Mouse (Mus musculus) frontal cortex, postnatal 14 days (tissue): ENCODE results near the gene Dclre1a.
"Not testable (repeated sequence)": the region's sequence is repeated elsewhere in the genome, so short reads cannot be mapped to it uniquely, and the experiment has no call there.

Experiments used
- DNase-seq, 2 experiments: peaks; one replicate each; pipeline ENCODE4 v3.0.0; 2022; ENCODE audit warnings: low spot score in 2 of 2

The Dclre1a gene

DNA sequence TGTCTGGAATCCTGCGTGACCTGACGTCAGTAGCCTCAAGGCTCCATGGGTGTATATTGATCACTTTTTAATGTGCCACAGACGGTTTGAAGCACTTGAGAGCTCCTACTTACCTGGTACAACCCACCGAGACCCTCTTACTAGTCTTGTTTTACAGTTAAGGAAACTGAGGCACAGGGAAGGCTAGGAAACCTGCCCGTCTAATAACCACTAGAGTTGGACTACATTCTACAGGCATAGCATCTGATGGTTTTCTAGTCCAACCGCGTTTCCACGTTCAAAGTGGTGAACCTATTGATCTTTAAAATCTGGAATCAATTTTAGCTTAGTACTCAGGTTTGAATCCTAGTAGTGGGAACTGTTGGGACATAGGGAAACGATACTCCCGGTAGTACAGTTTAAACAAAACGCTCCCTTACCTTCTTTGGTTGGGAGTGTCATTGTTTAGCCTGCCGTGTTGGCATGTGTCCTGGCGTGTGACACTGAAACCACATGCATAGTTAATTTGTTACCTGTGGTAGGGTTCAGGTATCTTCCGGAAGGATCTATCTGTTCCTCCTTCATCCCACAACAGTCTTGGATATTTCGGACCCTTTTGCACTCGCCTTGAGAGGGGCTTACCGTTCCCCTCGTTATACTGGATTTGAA, 1.1 kb upstream of the Dclre1a start:
- DNase-seq, result no peak

DNA sequence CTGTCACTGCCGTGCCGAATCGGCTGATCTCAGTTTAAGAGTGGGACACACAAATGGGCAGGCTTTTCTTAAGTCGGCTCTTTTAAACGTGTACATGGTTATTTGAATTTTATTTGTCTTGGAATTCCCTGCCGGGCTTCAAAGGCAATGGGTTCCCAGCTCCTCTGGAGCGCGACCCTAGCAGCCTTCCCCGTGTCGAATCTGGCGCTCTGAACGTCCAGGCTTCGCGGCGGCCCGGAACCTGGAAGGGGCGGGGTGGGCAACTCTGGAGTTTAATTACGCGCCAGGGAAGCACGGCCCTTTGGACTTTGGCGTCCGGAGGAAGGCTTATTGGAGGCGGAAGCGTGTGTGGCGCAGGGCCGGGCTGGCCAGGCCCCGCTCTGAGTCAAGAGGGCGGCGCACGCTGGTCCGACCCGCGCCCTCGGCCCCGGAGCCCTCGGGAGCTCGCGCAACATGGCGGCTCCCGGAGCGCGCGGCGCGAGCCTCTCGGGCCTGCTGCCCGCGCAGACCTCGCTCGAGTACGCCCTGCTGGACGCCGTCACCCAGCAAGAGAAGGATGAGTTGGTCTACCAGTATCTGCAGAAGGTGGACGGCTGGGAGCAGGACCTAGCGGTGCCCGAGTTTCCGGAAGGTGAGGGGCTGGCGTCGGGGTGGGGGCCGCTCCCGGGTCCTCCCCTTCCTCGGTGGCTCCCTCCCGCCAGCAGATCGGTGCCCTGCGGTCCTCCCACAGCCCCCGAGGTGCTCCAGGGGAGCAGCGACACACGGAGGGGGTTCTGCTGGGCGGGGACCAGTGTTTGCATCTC, 409 bp upstream of the Dclre1a start, which contains the start of gene Nhlrc2:
Gene Nhlrc2, plus strand, starts transcription at position 32 of the 803 bp plus-strand sequence.
- peak; percentile 51 to 65 for DNase-seq

DNA sequence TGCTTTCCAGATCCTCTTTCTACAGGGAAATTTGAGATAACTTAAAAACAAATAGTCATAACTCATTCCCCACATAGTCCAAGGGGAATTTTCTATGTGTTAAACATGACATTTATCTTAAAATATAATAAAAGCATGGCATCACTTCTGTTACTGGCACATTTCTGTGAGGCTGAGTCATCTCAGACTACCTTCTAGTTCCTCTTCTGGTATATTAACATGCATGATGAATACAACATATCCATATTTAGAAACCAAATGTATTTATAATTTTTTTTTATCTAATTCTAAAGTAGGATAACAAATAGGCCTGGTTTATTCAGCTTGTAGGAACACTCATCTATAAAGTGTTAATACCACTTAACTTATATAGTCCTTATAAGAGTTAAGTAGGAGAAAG, 2.0 kb downstream of the Dclre1a start:
- no peak for DNase-seq

DNA sequence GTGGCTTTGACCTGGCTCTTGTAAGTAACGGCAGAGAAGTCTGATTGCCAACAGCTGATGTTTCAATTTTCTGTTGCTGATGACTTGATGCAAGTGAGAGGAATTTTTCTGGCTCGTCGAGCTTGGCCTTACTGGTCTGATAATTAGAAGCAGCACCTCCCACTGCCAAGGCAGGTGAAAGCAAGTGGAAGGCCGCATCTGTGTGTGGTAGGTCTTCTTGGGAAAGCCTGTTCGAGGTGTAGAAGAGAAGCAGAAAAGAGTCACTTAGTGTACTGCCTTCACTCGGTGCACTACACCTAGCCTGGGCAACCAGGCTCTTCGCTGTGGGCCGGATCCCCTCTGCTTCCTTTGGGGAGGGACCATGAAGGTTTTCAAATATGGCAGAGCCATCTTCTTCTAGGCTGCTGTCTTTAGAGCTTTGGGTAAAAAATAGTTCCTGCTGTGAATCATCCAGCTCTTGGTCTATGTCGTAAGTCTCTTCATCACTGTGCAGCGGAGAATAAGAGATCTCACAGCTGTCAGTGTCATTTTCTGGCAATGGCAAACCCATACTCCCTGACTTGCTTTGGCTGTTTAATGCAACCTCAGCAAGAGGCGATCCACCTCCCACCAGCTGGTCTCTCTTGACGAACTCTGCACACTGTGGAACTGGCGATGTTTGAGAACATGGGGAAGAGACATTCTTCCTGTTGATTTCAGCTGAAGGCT, 3.2 kb downstream of the Dclre1a start:
- no peak for DNase-seq

DNA sequence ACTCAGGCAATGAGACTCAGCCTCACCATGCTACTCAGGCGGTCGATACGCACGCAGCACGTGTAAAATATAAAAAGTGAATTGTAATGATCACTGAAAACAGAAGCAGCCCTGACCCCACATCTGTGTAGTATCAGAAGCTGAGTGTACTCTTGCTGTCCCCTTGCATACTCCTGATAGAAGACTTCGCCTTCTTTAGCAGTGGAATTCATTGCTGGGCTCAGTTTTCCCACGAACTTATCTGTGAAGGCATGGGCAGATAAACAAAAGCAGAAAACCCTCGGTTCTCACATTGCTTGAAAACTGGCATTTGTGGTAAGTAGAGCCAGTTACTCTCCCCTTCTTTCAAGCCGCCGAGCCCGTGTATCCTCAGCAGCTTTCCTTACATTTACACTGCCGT, 4.7 kb downstream of the Dclre1a start:
- no peak for DNase-seq

DNA sequence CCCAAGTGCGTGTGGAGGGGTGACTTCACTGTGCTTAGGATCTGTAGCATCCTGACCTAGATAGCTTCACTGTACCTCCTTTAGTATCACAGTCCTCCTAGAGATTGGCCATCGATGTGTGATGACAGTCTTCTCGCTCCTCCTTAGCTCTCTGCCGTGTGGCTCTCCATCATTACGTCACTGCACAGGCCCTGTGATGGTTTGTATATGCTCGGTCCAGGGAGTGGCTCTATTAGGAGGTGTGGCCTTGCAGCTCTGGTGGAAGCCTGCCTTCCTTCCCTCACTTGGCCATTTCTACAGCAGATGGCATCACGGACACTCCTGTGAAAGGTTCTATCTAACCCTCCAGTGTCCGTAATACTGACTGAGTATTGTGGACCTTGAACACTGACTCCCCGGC, 12.3 kb downstream of the Dclre1a start:
- no peak for DNase-seq

DNA sequence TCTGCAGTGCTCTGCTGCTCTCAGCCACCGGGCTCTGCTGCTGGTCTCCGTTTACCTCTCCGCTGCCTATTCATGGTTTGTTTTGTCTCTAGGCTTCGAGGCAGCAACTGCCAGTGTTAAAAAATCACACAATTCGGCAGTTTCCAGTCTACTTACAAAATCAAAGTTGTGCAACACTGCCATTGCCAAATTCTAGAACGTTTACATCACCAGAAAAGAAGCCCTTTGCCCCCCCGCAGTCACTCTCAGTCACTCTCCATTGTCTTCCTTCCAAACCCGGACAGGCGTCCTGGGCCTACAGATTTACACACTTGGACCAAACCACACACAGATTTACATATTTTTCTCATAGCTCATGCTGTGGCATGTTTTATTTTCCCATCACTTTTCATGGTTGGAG, 13.0 kb downstream of the Dclre1a start:
- no peak for DNase-seq

DNA sequence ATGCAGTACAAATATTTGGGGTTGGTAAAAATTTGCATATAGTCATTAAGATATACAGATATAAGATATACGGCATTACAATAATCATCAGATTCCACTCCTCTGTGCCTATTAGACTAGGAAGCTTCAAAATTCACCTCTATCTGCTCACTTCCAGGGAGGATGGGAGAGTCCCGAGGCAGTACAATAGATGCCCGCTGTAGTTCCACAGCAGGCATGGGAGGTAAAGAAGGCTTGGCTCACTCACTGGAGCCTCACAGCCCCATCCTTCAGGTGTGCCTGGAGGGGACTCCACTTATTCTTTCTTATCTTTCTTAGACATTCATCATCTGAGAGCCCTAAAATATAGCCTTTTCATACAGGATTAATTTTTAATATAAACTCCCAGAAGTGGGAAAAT, 13.7 kb downstream of the Dclre1a start:
- DNase-seq, result no peak

DNA sequence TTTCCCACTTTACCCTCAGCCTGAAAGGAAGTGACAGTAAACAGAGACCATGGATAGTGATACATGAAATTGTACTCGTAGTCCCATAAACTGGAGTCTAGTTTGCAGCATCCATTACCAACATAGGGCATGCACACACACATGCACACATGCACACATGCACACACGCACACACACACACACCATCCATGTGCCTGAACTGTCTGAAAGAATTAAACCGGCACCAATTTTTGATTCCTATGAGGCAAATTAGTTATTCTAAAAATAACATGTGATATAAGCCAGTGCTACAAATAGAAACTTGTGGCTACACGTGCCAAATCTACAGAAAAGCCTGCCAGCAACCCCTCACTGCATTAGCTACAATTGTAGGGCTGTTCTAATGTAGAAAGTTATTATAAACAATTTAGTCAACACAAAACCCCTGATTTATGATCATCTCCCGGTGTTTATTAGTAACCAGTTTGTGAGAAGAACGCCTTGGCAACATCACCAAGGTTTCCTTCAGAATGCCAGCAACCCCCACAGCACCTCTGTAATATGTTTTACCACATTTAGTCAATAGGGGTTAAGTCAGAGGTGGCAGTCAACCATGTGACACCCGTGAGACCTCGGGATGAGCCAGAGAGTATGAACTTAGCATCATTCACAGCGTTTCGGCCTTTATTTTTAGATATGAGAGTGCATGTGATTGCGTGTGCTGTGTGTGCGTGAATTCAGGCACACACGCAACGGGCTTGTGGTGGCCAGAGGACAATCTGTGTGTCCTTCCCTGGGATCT, 14.5 kb downstream of the Dclre1a start:
- DNase-seq, result no peak

DNA sequence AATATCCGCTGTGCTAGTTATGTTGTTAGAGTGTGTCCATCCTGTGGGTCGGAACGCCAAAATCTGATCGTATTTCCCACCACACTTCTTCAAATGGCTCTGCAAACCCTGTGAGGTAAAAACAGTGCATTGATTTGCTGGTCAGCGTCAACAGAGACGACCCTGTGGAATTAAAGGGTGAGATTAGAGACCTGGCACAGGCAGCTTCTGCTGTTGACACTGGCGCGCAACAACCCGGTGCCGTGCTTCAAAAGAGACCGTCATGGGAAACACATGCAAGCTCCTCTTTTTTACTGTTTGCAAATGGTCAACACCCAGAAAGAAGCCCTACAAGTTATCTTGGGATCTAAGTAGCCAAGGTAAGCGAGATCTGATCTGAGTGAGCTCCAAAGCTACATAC, 16.8 kb downstream of the Dclre1a start:
- DNase-seq, result no peak

DNA sequence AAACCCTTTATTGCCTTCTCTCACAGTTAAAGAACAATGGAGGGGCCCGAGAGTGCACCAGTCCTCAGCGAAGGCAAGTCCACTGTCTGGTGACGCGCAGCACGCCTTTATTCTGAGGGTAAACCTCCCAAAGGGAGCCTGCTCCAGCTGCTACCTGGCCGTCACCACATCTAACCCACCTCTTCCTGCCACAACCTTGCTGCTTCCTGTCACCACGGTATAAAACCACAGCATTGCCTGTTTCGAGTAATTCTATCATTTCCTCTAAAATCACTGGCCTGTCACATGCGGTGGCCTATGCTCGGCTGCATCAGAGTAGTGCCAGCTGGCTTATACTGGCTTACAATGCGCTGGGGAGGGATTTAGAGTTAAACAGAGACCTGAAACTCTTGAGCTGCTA, 17.5 kb downstream of the Dclre1a start:
- not testable (repeated sequence) for DNase-seq

DNA sequence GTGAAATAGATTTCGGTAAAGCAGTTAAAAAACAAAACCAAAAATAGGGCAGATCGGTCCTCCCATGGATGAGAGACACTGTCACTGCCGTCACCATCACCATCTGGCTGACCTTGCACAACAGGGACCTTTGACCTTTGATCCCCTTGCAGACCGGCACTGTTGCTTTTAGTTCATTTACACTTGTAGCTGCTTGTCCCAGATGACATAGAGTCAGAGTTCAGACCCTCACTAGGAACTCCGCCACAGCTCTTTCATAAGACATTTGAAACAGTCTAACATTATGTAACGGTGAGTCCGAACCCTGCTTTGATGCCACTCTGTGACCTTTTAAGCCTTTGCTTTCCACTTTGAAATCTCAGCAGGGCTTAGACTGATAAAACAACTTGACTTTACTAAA, 28.6 kb downstream of the Dclre1a start:
- not testable (repeated sequence) for DNase-seq

DNA sequence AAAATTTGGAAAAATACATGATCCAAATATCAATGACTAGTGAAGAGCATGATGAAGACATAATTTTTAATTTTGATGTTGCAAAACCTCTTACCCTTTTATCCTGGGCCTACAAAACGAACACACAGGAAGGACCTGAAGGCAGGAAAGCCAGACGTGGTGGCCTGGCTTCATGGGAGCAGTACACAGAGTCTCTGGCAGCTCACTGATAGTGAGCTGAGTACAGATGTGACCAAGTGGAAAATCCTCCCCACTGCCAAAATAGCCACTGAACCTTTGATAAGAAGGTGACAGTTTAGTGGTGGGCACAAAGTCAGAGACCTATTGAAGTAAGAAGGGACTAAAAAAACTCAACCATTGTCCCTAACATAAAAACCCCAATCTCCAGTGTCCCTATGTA, 34.5 kb downstream of the Dclre1a start:
- not testable (repeated sequence) for DNase-seq

DNA sequence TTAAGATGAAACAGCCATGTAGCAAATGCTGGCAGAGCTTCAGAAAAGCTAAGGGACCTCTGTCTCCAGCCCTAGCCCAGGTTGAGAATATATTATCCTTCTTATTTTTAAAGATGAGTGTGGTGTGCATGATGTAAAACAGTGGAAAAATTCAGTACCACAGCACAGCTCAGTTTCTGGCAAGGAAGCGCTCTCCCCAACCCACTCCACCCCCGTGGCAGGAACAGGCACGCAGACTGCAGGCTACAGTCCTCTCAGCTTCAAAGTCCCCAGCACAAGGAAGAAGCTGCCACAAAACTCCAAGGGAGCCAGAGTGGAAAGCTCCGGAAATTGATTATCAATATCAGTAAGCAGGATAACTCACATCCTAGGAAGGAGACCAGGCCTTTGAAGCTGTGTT, 36.8 kb downstream of the Dclre1a start:
- not testable (repeated sequence) for DNase-seq

DNA sequence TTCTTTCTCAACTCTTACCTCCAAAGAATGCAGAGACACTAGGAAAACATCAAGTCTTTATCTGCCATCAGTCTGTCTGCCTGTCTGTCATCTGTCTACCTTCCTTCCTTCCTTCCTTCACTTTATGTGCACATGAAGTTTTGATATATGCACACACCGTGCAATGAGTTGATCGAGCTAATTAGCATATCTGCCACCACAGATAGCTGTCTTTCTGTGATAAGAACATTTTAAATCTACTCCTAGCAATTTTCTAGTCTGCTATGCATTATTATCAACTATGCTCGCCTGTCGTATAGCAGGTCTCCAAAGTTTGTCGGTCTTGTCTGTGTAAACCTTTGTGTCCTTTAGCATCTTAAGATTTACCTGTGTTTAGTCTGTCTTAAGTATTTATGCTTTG, 44.5 kb downstream of the Dclre1a start:
- DNase-seq, result not testable (repeated sequence)

DNA sequence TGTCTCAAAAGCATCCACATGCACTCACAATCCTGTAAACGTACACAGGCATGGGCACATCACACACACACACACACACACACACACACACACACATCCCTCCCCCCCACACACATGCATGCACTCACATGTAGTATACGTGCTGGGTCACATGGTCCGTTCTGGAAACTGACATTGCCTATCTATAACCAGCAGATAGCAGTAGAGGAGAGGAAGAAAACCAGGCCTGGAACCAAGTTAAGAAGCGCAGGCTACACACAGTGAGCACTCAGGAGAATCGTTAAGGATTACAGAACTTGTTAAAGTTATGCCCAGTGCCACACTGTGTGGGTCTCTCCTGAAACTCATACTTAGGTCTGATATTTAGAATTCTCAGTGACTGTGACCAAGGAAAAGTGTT, 45.0 kb downstream of the Dclre1a start:
- not testable (repeated sequence) for DNase-seq

DNA sequence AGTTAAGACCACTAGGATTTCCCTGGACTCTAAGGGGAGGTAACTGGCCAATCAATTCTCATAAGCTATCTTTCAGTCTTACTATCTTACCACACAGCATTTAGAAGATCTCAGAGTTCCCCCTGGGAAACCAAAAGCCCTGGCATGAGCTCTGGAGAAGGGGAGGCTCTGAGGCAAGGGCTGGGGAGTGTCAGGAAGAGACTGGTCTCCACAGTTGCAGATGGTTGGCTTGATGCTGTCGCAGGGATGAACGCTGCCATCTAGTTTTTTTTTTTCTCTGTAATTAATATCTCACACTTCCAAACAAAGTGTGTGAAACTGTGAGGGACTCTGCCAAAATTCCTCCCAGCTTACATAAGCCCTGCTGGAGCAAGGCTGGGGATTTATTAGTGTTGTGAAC, 53.9 kb downstream of the Dclre1a start:
- not testable (repeated sequence) for DNase-seq

DNA sequence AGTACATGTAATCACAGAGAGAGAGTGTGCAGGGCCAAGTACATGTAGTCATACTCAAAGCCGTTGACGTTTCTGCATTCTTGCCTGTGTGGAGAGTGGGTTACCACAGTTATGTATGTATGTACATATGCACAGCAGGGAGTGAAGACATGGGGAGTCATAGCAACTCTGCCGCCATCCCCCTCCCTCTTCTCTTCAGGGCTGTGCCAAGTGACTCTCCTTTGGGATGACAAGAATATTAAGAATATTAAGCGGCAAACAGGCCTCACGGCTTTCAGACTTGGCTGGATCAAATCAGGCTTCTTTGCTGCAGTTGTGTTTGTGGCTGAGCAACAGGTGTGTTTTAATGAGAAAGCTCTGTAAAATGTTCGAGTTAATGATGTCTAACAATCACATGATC, 58.4 kb downstream of the Dclre1a start:
- no peak for DNase-seq

DNA sequence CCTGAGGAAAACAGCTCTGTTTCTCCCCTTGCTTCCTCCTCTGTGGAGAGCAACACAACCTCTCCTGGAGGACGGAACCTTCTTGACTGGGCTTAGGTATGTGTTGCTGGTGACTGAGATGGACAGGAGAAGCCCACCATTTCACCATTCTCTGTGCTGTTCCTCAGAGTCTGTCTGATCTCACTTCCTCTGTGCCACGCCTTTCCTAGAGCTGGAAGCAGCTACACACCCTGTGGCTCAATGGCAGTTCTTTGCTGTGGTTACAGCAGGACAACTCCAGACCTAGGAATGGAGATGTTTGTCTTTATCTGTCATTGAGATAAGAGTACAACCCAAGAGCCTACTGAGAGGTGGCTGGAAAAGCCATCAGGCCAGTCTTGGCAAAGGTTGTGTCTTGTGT, 60.7 kb downstream of the Dclre1a start:
- DNase-seq, result no peak

DNA sequence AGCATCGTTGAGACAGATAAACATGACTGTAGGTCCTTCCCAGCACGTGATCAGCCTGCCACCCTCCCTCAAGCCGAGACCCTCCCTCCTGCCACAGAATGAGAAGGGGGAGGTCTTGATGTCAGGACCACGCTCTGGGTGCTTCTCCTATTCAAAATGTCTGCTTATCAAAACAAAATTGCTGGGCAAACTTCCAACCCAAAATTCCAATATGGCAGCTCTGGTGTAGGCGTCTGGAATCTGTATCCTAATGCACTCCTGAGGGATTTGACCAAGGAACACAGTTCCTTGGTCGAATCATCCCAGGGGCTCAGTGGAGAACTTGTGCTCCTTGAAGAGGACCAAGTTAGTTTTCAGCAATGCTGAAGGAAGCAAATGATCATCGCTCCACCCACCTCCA, 61.1 kb downstream of the Dclre1a start:
- DNase-seq, result no peak

DNA sequence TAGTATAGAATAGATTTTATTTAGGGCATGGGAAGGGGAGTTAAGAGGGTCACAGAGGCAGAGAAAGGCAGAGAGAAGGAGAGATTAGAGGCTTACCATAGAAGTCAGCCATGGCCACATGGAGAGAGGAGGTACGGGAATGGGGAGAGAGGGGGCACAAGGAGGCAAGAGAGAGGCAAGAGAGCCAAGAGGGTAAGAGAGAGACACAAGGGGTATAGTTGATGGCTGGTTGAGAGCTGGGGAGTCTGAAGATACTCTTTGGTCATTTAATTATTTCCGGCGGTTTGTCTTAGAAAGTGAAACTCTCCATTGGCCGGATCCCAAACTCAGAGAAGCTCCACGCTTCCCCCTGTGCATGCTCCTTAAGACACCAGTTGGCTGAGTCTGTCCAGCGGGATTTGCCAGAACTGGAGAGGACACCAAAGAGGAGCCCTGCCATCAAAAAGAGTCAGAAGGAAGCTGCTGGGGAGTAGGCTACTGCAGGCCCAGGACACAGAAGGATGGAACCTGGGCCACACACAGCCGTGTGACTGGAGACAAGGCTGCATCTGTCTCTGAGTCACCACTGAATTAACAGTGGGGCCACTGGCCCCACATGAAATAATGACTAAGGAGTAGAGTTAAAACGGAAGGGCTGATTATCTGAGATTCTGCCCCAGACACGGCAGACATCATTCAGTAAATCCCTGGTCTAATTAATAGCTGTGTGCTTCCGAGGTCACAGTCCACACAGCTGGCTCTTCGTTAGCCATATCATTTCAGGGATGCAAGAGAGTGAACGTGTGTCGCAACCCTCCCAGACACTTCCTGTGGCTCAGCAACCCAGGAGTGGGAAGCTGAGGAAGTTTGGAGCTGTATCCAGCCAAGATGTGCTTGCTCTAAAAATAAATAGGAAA, 62.4 kb downstream of the Dclre1a start:
- DNase-seq, result no peak
